Comparison of ENCODE assay signal across 27 mouse cellular contexts in the genomic region with DNA sequence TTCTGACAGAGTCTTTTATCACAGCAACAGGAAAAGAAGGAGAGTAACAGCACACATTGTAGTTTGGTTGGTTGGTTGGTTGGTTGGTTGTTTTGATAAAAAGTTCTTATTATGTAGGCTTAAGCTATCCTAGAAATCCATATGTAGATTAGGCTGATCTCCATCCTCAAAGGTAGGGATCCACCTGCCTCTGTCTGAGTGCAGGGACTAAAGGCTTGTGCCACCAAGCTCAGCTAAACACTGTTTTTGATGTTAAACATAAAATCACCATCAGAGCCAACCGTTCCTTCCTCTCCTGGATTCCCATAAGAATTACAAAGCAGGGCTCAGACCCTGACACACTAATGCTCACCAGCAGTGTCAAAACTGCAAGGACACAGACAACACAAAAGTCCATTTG. TPM values are rescaled to one million over a fixed set of nuclear protein-coding genes. Genes with fewer than 3 reads are reported as not detected.
A peak's percentile ranks its signal among the peaks of the same experiment; 100 is the strongest.
DNase-seq lines count a peak whose midpoint lies in the region; ATAC-seq and TF ChIP-seq lines count a peak whose summit lies in the region.
"Had no signal": no experiment of that assay in that cellular context is flagged by ENCODE, and none has a peak within 500 bp of the region (broad histone marks: within the 10 kb centered on the region; RNA-seq: fewer than 3 reads in every experiment).

No protein-coding gene starts in this region.

- H3K36me3 ChIP-seq in ES-Bruce4 (ENCODE audit: control insufficient read depth, insufficient read depth, low read length, poor library complexity, severe bottlenecking) (no peaks in the 10 kb centered on the region), ES-E14 (ENCODE audit: control insufficient read depth, insufficient read depth, low read length, poor library complexity, severe bottlenecking) (no peaks in the 10 kb centered on the region; the same call in 1 of the 2 replicates)
- no peaks in the 10 kb centered on the region for H3K36me3 ChIP-seq in midbrain, embryonic 13.5 days
- H3K36me3 ChIP-seq: embryonic facial prominence, embryonic 13.5 days; embryonic facial prominence, embryonic 15.5 days; forebrain, embryonic 10.5 days; forebrain, embryonic 12.5 days had no signal

- H3K4me2 ChIP-seq in midbrain, embryonic 13.5 days (replicated peaks) = no peak overlapping the region
- H3K4me2 ChIP-seq: embryonic facial prominence, embryonic 13.5 days; embryonic facial prominence, embryonic 15.5 days; forebrain, embryonic 12.5 days had no signal

- no peak for ATAC-seq in midbrain, embryonic 13.5 days
- ATAC-seq: CD4-positive, CD25-positive, alpha-beta regulatory T cell, adult 4 months; forebrain, embryonic 14.5 days; forebrain, embryonic 16.5 days had no signal

- peak; percentile 84 for TF ChIP-seq EP300 in ES-Bruce4 (IDR thresholded peaks at IDR 0.05; ENCODE audit: insufficient read depth, low read depth, low read length)

- H3K27ac ChIP-seq in ES-Bruce4 (ENCODE audit: insufficient read depth, low read length) = peak overlapping the region; percentile 83
- H3K27ac ChIP-seq in ES-E14 (ENCODE audit: insufficient read depth, low read depth, low read length, poor library complexity, severe bottlenecking) = 0 out of 2 replicates have a peak overlapping the region, but pooled peaks have one; percentile 12
- H3K27ac ChIP-seq in midbrain, embryonic 13.5 days = no peak overlapping the region
- H3K27ac ChIP-seq: embryonic facial prominence, embryonic 13.5 days; embryonic facial prominence, embryonic 15.5 days; forebrain, embryonic 10.5 days; forebrain, embryonic 12.5 days had no signal

- 47% methylated on average over 1 of the region's 1 CpGs for WGBS in midbrain, embryonic 13.5 days

- no peak for TF ChIP-seq CTCF in ES-Bruce4 (IDR thresholded peaks at IDR 0.05; ENCODE audit: low read depth, low read length)

- TF ChIP-seq POLR2A in ES-Bruce4 (IDR thresholded peaks at IDR 0.05; ENCODE audit: insufficient read depth, low read length) = no peak

- no peak overlapping the region for H3K4me3 ChIP-seq in ES-Bruce4 (ENCODE audit: low read depth, low read length)
- no peak overlapping the region for H3K4me3 ChIP-seq in ES-E14 (ENCODE audit: insufficient read depth in 1 of 2, low read depth in 1 of 2, low read length in 2 of 2, poor library complexity in 1 of 2, severe bottlenecking in 1 of 2)
- H3K4me3 ChIP-seq in midbrain, embryonic 13.5 days (replicated peaks) = no peak overlapping the region
- H3K4me3 ChIP-seq: embryonic facial prominence, embryonic 13.5 days; embryonic facial prominence, embryonic 15.5 days; erythroblast, embryonic 14.5 days; forebrain, embryonic 10.5 days; forebrain, embryonic 12.5 days had no signal

- H3K9ac ChIP-seq in ES-Bruce4 (ENCODE audit: low read depth, poor library complexity, severe bottlenecking) = no peak overlapping the region
- no peak overlapping the region for H3K9ac ChIP-seq in ES-E14 (ENCODE audit: insufficient read depth, low read depth, low read length, poor library complexity, severe bottlenecking)
- H3K9ac ChIP-seq in midbrain, embryonic 13.5 days (replicated peaks) = no peak overlapping the region
- H3K9ac ChIP-seq: embryonic facial prominence, embryonic 13.5 days; embryonic facial prominence, embryonic 15.5 days; forebrain, embryonic 12.5 days had no signal

- H3K9me3 ChIP-seq in ES-Bruce4 (replicated peaks; ENCODE audit: control insufficient read depth, insufficient read depth, low read length, poor library complexity, severe bottlenecking) (no peaks in the 10 kb centered on the region), ES-E14 (ENCODE audit: control insufficient read depth, insufficient read depth, low read depth, low read length) (no peaks in the 10 kb centered on the region)
- no peaks in the 10 kb centered on the region for H3K9me3 ChIP-seq in midbrain, embryonic 13.5 days
- H3K9me3 ChIP-seq: embryonic facial prominence, embryonic 13.5 days; embryonic facial prominence, embryonic 15.5 days; forebrain, embryonic 10.5 days; forebrain, embryonic 12.5 days had no signal

- peaks cover 25% of the 10 kb centered on the region for H3K4me1 ChIP-seq in ES-Bruce4 (ENCODE audit: control insufficient read depth, insufficient read depth, low read length)
- peaks cover 8 to 25% of the 10 kb centered on the region in 2 experiments for H3K4me1 ChIP-seq in ES-E14 (ENCODE audit: control insufficient read depth in 2 of 2, insufficient read depth in 2 of 2, low read length in 2 of 2, poor library complexity in 1 of 2)
- H3K4me1 ChIP-seq in midbrain, embryonic 13.5 days (replicated peaks) = no peaks in the 10 kb centered on the region
- H3K4me1 ChIP-seq: embryonic facial prominence, embryonic 13.5 days; embryonic facial prominence, embryonic 15.5 days; forebrain, embryonic 10.5 days; forebrain, embryonic 12.5 days had no signal

- DNase-seq in ES-E14 (ENCODE audit: low read depth, low spot score) = no peak
- peak; percentile 77 for DNase-seq in ZHBTc4 (ENCODE audit: low read depth, low spot score)
- no peak for DNase-seq in urinary bladder, postnatal 25 days (ENCODE audit: low spot score)
- DNase-seq: adrenal gland, adult 2 months; adrenal gland, postnatal 10 days; adrenal gland, postnatal 25 days; B cell, adult 2 months; cerebellum, adult 11 months; cerebellum, adult 18-20 months; cerebellum, adult 8-10 months; cerebellum, adult 9-11 months; cerebellum, postnatal 14 days; cerebellum, postnatal 36 days; embryo, embryonic 11 days had no signal

- in situ Hi-C loops in ES-E14 (cut with MboI; ENCODE audit: low sequenced_read_pairs in 2 of 2, unreplicated experiment in 2 of 2) = no loop called here

- H3K27me3 ChIP-seq in ES-Bruce4 (ENCODE audit: control insufficient read depth, insufficient read depth, low read length, poor library complexity, severe bottlenecking) = no peaks in the 10 kb centered on the region
- no peaks in the 10 kb centered on the region for H3K27me3 ChIP-seq in midbrain, embryonic 13.5 days
- H3K27me3 ChIP-seq: CH12.LX; embryonic facial prominence, embryonic 13.5 days; embryonic facial prominence, embryonic 15.5 days; forebrain, embryonic 12.5 days had no signal

TF ChIP-seq in ES-E14, 5 proteins besides CTCF, POLR2A, EP300 and RAD21:
- TF ChIP-seq HCFC1 (IDR thresholded peaks at IDR 0.05; ENCODE audit: borderline replicate concordance, insufficient read depth, low read length) = no peak
- TF ChIP-seq ZC3H11A (IDR thresholded peaks at IDR 0.05; ENCODE audit: borderline replicate concordance, low read depth, low read length) = no peak
- TF ChIP-seq CHD2 (IDR thresholded peaks at IDR 0.05; ENCODE audit: low read depth, low read length) = no peak
- no peak for TF ChIP-seq MAFK (IDR thresholded peaks at IDR 0.05; ENCODE audit: insufficient read depth, low read depth, low read length)
- no peak for TF ChIP-seq ZNF384 (IDR thresholded peaks at IDR 0.05; ENCODE audit: low read depth, low read length)

RNA-seq across cellular contexts. Expression of a gene that starts 39.1 kb away (rescaled TPM):
- polyA plus RNA-seq in ES-Bruce4 (2011; ENCODE audit: insufficient read depth, insufficient read length, low read depth, missing spikeins) = 29.9 and 31.8 TPM in 2 replicates
- 5.6 and 6.8 TPM in 2 replicates for total RNA-seq in ES-E14 (2012; rRNA removed)
- 0.23 and 0.65 TPM in 2 replicates for polyA plus RNA-seq in midbrain, embryonic 13.5 days (2015; fragmentation: Nextera tagmentation; extraction: Ambion mirVana)
- total RNA-seq: CH12.LX; common myeloid progenitor, adult 5-6 weeks; MEL had no signal
- polyA plus RNA-seq: CD4-positive, CD25-positive, alpha-beta regulatory T cell, adult 4 months; erythroblast, embryonic 14.5 days had no signal

Comparison
In these comparisons a context has a peak if more than half of its experiments do, and no peak if none do; other contexts are left out.
1. RNA of a gene that starts 39.1 kb away (polyA plus RNA-seq): 29.9 to 31.8 TPM in ES-Bruce4; 0.23 to 0.65 TPM in midbrain, embryonic 13.5 days; every median in the first group is over 10 times any median in the second.